Mouse (Mus musculus) adrenal gland, adult (tissue): ENCODE results near the gene Nptx1.

Experiments
- DNase-seq, 2 experiments: peaks; one replicate each; pipeline ENCODE4 v3.0.0; 2022 to 2023; ENCODE audit warnings: low spot score in 1 of 2; ENCODE audit not compliant: inconsistent age in 2 of 2

Gene Nptx1

GRCm38 (mm10) chr11:119547183-119547921, at the start of gene Nptx1:
Gene Nptx1, minus strand, starts transcription at chr11:119547753.
- peak; percentile 43 to 75 for DNase-seq

GRCm38 (mm10) chr11:119593966-119594365, 46.4 kb upstream of the Nptx1 start:
- no peak for DNase-seq

- no peak for DNase-seq
Observed at GRCm38 (mm10) chr11:119589242-119589641, 41.7 kb upstream of the Nptx1 start.

- DNase-seq = no peak
Observed at GRCm38 (mm10) chr11:119587112-119587511, 39.6 kb upstream of the Nptx1 start.

- no peak for DNase-seq
Observed at GRCm38 (mm10) chr11:119586511-119586910, 39.0 kb upstream of the Nptx1 start.

GRCm38 (mm10) chr11:119577721-119578120, 30.2 kb upstream of the Nptx1 start:
- DNase-seq = no peak

- DNase-seq = peak in 1 of 2 experiments; percentile 58
Observed at GRCm38 (mm10) chr11:119576855-119577254, 29.3 kb upstream of the Nptx1 start.

GRCm38 (mm10) chr11:119572316-119573010, 24.9 kb upstream of the Nptx1 start:
- peak; percentile 30 to 77 for DNase-seq

- no peak for DNase-seq
Observed at GRCm38 (mm10) chr11:119566188-119566587, 18.6 kb upstream of the Nptx1 start.

GRCm38 (mm10) chr11:119565684-119566083, 18.1 kb upstream of the Nptx1 start:
- no peak for DNase-seq

GRCm38 (mm10) chr11:119565021-119565420, 17.5 kb upstream of the Nptx1 start:
- DNase-seq = no peak

- no peak for DNase-seq
Observed at GRCm38 (mm10) chr11:119564383-119564782, 16.8 kb upstream of the Nptx1 start.

GRCm38 (mm10) chr11:119563166-119563565, 15.6 kb upstream of the Nptx1 start:
- DNase-seq = no peak

GRCm38 (mm10) chr11:119562286-119562685, 14.7 kb upstream of the Nptx1 start:
- no peak for DNase-seq

- DNase-seq = no peak
Observed at GRCm38 (mm10) chr11:119558870-119559610, 11.5 kb upstream of the Nptx1 start.

GRCm38 (mm10) chr11:119557940-119558869, 10.7 kb upstream of the Nptx1 start:
- no peak for DNase-seq

GRCm38 (mm10) chr11:119555170-119555569, 7.6 kb upstream of the Nptx1 start:
- no peak for DNase-seq

GRCm38 (mm10) chr11:119554706-119555105, 7.2 kb upstream of the Nptx1 start:
- DNase-seq = no peak

- no peak for DNase-seq
Observed at GRCm38 (mm10) chr11:119552902-119553802, 5.6 kb upstream of the Nptx1 start.

GRCm38 (mm10) chr11:119552301-119552700, 4.7 kb upstream of the Nptx1 start:
- DNase-seq = no peak
